Mouse (Mus musculus) WW6 (cell line): ENCODE measurements around the gene Ifit3.
"Not testable (repeated sequence)": the region's sequence is repeated elsewhere in the genome, so short reads cannot be mapped to it uniquely, and the experiment has no call there.

Experiments used
- DNase-seq: peaks from one replicate; pipeline ENCODE4 v3.0.0-alpha.2; 2013; ENCODE audit warnings: low read depth, low spot score

Ifit3 gene

DNA sequence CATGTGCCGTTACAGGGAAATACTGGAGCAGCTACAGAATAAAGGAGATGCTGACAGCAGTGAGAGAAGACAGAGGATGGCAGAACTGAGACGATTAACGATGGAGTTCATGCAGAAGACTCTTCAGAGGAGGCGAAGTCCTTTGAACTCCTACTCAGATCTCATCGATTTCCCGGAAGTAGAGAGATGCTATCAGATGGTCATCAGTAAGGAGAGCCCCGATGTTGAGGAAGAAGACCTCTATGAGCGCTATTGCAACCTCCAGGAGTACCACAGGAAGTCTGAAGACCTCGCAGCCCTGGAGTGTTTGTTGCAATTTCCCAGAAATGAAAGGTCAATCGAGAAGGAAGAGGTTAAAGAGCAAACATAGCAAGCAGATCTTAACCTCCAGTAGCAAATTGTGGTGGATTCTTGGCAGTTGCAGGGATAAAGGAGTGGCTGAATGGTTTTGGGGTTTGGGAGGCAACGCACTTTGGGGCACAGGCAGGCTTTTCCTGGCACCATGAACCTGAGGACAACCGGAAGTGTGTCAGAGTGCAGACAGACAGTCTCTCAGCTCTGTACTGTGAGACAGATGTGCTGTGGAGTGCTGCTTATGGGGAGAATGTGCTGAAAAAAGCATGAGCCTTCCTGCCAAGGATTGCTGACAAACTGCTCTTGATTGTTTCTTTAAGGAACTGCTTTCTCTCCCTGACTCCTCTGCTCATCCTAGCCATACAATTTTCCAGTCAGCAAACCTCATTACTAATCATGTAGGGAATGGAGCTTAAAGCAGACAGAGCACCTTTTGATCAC, 4.8 kb downstream of the Ifit3 start:
- DNase-seq: not testable (repeated sequence)

DNA sequence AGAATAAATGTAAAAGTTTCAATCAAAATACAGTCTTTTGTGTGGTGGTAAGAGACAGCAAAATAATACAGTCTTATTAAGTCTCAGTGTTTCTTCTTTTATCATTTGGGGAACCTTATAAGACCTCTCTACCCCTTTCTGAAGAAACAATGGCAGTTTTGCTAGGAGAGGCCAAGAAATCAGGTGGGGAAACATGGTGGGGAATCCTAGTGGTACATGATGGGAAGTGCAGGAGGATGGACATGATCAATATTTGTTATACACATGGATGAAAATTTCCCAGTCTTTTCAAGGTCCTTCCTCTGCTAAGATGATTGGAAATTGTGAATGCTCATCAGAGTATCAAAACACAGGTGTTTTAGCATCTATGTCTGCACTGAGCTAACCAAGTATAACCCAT, 5.6 kb downstream of the Ifit3 start:
- DNase-seq: no peak

DNA sequence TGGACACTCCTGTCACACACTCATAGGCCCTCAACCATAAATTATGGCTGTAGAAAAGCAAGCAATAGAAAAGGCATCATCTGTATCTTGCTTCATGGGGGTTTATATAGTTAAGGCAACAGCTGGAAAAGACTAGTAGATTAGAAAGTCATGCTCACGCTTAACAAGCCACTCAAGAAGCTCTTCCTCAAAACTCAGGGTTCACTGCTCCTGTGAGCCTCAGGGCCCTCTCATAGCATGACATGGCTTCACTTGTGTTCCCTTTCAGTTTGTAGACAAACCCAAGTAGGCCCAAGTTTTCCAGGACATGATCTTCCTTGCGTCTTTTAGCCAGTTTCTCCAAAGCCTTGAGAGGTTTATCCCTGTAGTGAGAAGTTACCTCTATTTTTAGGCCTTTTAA, 10.1 kb downstream of the Ifit3 start:
- no peak for DNase-seq

DNA sequence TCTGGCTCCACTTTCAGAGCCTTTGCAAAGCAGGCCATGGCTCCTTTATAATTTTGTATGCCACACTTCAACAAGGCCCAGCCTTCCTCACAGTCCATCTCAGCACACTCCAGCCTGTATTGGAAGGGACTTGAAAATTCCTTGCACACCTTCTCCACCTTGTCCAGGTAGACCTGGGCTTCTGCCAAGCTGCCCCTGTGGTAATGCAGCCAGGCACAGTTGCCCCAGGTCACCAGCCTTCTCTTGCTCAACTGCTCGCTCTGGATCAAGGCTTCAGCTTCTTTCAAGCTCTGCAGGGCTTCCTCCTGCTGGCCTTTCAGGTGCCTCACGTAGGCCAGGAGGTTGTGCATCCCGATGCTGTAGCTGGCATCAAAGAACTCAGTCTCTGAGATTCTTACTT, 11.2 kb downstream of the Ifit3 start:
- not testable (repeated sequence) for DNase-seq

DNA sequence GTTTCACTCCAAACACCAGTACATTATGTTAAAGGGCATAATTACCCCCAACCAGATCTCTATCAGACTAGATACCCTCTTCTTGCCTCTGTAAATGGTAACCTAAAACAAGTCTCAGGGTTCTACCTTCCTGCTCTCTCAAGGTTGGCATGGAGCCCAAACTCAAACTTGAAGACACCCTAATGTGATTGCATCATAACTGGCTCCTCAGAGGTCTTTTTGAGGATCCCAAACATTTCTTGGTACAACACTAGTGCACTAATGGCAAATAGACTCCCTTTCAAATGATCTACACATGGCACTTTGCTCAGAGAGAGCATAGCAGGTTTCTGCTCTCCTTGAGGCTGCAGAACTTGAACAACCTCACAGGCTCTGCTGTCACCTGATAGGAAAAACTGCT, 13.5 kb downstream of the Ifit3 start:
- no peak for DNase-seq

GRCm38 (mm10) chr19:34598341-34598740, 15.0 kb downstream of the Ifit3 start:
- no peak for DNase-seq

GRCm38 (mm10) chr19:34599250-34599649, 15.9 kb downstream of the Ifit3 start:
- DNase-seq: not testable (repeated sequence)

DNA sequence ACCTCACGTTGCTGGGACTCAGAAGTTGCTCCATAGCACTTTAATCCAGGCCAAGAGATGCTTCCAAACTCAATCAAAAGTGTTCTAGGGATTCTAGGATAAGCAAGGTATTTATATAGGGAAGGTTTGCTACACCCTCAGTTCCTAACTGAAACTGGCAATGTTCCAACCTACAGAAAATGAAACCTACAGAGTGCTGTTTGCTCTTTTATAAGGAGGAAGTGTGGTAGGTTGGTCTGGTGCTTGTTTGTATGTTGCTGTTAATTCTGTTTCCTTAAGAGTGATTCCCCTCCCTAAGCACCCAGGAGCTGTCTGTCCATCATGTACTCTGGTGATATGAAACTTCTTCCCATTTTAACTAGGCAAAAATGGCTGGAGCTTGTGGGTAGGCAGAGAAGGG, 18.6 kb downstream of the Ifit3 start, which contains the start of gene Ifit1bl1:
Gene Ifit1bl1, minus strand, starts transcription at position 69 of the 400 bp plus-strand sequence.
- DNase-seq: not testable (repeated sequence)

DNA sequence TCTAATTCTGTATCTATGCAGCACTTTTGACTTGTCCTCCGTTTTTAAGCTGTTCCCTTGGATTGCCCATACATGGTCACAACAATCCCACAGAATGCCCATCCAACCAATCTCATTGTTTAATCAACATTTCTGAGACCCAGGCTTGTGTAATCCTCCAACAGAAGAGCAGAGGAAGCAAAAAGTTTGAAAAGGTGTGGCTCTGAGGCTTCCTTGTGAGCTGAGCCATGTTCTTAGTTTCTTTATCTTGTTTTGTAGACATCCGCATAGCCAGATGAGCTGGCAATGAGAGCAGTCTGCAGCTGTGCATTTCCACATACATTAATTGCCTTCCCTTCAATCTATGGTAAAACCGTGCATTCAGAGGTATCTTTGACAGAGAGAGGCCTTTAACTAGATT, 22.1 kb downstream of the Ifit3 start:
- DNase-seq: no peak

DNA sequence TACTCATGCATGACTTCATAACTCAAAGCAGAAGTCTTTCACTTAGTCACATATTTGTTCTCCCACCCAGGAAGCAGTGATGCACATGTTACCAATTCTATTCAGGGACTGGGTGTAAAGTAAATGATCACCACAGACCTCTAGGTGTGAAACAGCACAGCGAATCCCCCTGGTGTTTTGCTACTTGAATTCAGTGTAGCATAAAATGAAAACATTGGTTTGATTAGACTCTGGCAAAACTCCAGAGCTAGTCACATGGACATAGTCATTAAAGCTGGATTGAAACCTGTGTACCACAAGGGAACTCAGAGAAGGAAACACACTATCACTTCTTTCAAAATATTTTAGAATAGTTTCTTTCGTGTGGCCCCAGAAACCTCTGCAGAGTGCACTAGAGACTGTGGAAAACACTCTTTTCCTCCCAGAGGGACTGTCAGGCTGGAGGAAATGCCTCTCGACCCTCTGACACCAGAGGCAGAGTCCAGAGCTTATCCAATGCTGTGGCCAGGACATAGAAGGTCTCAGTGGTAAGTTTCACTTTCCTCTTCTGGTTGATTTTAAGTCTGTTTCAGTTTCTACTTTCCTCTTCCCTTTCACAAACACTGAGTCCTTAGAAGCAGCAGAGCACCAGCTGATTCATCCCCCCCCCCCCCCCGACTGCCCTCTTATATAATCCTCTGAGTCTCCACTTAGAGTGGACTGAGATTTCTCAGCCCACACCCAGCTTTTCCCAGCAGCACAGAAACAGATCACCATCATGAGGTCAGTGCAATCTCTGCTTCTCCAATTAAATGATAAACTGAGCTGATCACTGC, 24.1 kb downstream of the Ifit3 start, which contains the start of gene Ifit3b:
Gene Ifit3b, plus strand, starts transcription at position 734 of the 815 bp plus-strand sequence.
- not testable (repeated sequence) for DNase-seq

DNA sequence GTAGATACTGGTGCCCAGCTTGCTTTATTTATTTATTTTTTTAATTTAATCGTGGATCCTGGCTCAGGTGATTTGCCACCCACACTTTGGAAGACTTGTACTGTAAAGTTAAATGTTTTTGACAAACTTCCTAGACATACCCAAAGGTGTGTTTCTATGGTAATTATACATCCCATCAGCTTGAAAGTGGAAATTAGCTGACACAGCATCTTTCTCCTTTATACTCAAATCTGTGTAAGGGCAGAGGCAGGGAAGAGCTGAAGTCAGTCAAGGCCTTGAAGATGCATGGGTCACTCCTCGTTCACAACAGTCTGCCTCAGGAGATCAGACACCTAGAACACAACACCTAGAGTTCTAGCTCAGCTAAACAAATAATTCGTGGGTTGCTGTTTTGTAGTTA, 26.8 kb downstream of the Ifit3 start:
- not testable (repeated sequence) for DNase-seq

DNA sequence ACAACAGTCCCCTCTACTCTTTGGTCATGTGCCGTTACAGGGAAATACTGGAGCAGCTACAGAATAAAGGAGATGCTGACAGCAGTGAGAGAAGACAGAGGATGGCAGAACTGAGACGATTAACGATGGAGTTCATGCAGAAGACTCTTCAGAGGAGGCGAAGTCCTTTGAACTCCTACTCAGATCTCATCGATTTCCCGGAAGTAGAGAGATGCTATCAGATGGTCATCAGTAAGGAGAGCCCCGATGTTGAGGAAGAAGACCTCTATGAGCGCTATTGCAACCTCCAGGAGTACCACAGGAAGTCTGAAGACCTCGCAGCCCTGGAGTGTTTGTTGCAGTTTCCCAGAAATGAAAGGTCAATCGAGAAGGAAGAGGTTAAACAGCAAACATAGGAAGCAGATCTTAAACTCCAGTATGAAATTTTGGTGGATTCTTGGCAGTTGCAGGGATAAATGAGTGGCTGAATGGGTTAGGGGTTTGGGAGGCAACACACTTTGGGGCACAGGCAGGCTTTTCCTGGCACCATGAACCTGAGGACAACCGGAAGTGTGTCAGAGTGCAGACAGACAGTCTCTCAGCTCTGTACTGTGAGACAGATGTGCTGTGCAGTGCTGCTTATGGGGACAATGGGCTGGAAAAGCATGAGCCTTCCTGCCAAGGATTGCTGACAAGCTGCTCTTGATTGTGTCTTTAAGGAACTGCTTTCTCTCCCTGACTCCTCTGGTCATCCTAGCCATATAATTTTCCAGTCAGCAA, 29.1 kb downstream of the Ifit3 start:
- DNase-seq: not testable (repeated sequence)

- DNase-seq: no peak
Observed at GRCm38 (mm10) chr19:34620871-34621270, 37.5 kb downstream of the Ifit3 start.

DNA sequence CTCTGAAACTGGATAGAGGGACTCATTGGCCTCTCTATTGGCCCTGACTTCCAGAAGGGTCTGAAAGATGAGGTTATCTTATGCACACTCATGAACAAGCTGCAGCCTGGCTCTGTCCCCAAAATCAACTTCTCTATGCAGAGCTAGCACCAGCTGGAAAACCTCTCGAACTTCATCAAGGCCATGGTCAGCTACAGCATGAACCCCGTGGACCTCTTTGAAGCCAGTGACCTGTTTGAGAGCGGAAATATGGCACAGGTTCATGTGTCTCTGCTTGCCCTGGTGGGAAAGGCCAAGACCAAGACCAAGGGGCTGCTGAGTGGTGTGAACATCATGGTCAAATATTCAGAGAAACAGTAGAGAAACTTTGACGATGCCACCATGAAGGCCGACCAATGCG, 40.5 kb downstream of the Ifit3 start:
- no peak for DNase-seq

- DNase-seq: no peak
Observed at GRCm38 (mm10) chr19:34624663-34625062, 41.3 kb downstream of the Ifit3 start.

DNA sequence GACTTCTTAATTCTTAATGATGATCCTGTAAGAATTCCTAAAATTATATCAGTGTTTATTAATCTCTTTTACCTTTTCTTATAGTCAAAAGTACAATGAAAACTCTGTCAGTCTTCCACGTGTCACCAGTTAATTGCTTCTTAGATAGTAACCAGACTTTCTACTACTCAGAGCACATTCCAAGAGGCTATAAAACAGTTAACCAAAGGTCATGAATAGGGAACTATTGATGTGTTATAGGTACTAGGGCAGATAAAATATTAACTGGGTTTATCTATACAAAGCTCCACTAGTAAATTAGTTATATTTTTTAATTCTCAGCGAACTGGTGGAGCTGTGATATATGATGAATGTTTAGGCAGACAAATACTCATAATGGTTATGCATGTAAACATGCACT, 44.2 kb downstream of the Ifit3 start:
- no peak for DNase-seq

DNA sequence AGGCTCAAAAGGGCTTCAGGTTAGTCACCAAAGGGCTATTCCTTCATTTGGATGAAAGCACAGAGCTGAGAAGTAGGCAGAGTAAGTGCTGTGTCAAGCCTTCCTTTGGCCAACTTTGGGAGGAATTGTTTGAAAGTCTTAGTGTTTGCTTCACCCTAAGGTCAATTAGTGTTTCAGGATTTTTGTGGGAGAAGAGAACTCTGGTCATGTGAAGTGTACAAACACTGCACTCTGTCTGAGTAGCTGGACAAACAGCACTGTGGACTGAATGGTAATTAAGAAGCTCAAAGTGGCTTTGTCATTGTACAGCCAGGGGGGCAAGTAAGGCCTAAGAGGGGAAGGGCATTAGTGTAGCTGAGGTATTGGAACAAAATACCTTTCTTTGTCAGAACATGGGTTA, 48.2 kb downstream of the Ifit3 start:
- no peak for DNase-seq

GRCm38 (mm10) chr19:34633484-34633883, 50.2 kb downstream of the Ifit3 start:
- DNase-seq: no peak

- no peak for DNase-seq
Observed at GRCm38 (mm10) chr19:34636933-34637557, 53.7 kb downstream of the Ifit3 start.
